Mouse (Mus musculus) neural tube, embryonic 11.5 days (tissue): Measurements from ENCODE around the gene Dnah8. TPM values are rescaled to one million over a fixed set of nuclear protein-coding genes. Genes with fewer than 3 reads are reported as not detected.

Experiments used
- ATAC-seq: fragments of 200-750 bp; cut with Nextera tagmentation; 2 replicates; pipeline ENCODE4 v1.8.0; 2017; ENCODE audit warnings: moderate number of reproducible peaks, mild to moderate bottlenecking, moderate TSS enrichment, moderate library complexity; ENCODE audit not compliant: insufficient read depth, low FRiP score, low TSS enrichment
- DNase-seq: peaks from one replicate; pipeline ENCODE4 v3.0.0-alpha.2; 2015; ENCODE audit warnings: low spot score
- H3K27ac ChIP-seq: fragments of 300-500 bp; sonication (generic); 2 replicates; pipeline ENCODE4 v1.5.1; 2014; ENCODE audit warnings: low read depth, mild to moderate bottlenecking, low read length
- H3K27me3 ChIP-seq: fragments of 300-500 bp; sonication (generic); 2 replicates; pipeline ENCODE4 v1.6.1; 2014; ENCODE audit warnings: mild to moderate bottlenecking, low read length, mixed read lengths; ENCODE audit not compliant: control insufficient read depth, insufficient read depth
- H3K36me3 ChIP-seq: fragments of 300-500 bp; sonication (generic); 2 replicates; pipeline ENCODE4 v1.6.1; 2014; ENCODE audit warnings: mild to moderate bottlenecking, low read length, moderate library complexity, mixed read lengths; ENCODE audit not compliant: control insufficient read depth, insufficient read depth
- H3K4me1 ChIP-seq: fragments of 300-500 bp; sonication (generic); 2 replicates; pipeline ENCODE4 v1.6.1; 2014; ENCODE audit warnings: low read length, mixed read lengths; ENCODE audit not compliant: control insufficient read depth, insufficient read depth
- H3K4me2 ChIP-seq: fragments of 300-500 bp; sonication (generic); 2 replicates; pipeline ENCODE4 v1.6.1; 2014; ENCODE audit warnings: low read depth, mild to moderate bottlenecking, moderate library complexity
- H3K4me3 ChIP-seq: fragments of 300-500 bp; sonication (generic); 2 replicates; pipeline ENCODE4 v1.5.1; 2014; ENCODE audit warnings: low read depth, low read length
- H3K9ac ChIP-seq: fragments of 300-500 bp; sonication (generic); 2 replicates; pipeline ENCODE4 v1.6.1; 2014; ENCODE audit warnings: mild to moderate bottlenecking, low read length
- H3K9me3 ChIP-seq: fragments of 300-500 bp; sonication (generic); 2 replicates; pipeline ENCODE4 v1.6.1; 2016; ENCODE audit warnings: low read length; ENCODE audit not compliant: control insufficient read depth
- WGBS: fragments of 180-500 bp; shearing (Covaris S2); extraction: QIAGEN DNeasy Blood & Tissue Kit; methylation state at CpG from one replicate; pipeline ENCODE4 v1.1.7; 2014; 5-methylcytosine and 5-hydroxymethylcytosine counted together
- polyA plus RNA-seq: library from polyadenylated mRNA; unstranded; fragments of >200 nt; fragmentation: Nextera tagmentation; extraction: Ambion mirVana; gene quantifications from 2 replicates; pipeline ENCODE4 v1.2.1, GENCODE M21; 2014

Gene Dnah8
- polyA plus RNA-seq, 1 experiment from 2014 or later, result 1.1 TPM

- Histone ChIP-seq H3K36me3 (no peaks in the 10 kb centered on the region), H3K9me3 (no peaks in the 10 kb centered on the region), H3K4me2 (no peak overlapping the region), H3K27me3 (no peaks in the 10 kb centered on the region), H3K27ac (no peak overlapping the region), H3K9ac (no peak overlapping the region), H3K4me3 (no peak overlapping the region), H3K4me1 (no peaks in the 10 kb centered on the region)
- no peak for ATAC-seq
- 92% methylated on average over 4 of the region's 4 CpGs for WGBS
- DNase-seq, result no peak
Measured at GRCm38 (mm10) chr17:30760307-30760706, 136.2 kb downstream of the Dnah8 start.

- ATAC-seq (no peak), DNase-seq (no peak)
- H3K4me2 ChIP-seq, result no peak overlapping the region
- no peaks in the 10 kb centered on the region for H3K4me1 ChIP-seq
- no peak overlapping the region for H3K4me3 ChIP-seq
- no peak overlapping the region for H3K27ac ChIP-seq
- no peaks in the 10 kb centered on the region for H3K36me3 ChIP-seq
- H3K9me3 ChIP-seq, result no peaks in the 10 kb centered on the region
- H3K9ac ChIP-seq, result no peak overlapping the region
- H3K27me3 ChIP-seq, result no peaks in the 10 kb centered on the region
- 92% methylated on average over 8 of the region's 8 CpGs for WGBS
Measured at GRCm38 (mm10) chr17:30764276-30764675, 140.1 kb downstream of the Dnah8 start.

DNA sequence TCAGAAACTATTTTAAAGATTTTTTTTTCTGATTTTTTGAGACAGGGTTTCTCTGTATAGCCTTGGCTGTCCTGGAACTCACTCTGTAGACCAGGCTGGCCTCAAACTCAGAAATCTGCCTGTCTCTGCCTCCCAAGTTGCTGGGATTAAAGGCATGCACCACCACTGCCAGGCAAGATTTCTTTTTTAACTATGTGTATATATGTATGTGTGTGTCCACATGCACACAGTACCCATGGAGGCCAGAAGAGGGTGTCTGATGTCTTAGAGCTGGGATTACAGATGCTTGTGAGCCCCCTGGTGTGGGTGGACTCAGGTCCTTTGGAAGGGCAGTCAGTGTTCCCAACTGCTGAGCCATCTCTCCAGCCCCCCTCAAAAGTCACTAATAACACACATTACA is 150.3 kb downstream of the Dnah8 start:
- Histone ChIP-seq H3K9ac (no peak overlapping the region), H3K27me3 (no peaks in the 10 kb centered on the region), H3K4me2 (no peak overlapping the region), H3K4me1 (no peaks in the 10 kb centered on the region), H3K36me3 (no peaks in the 10 kb centered on the region), H3K4me3 (no peak overlapping the region), H3K9me3 (no peaks in the 10 kb centered on the region), H3K27ac (no peak overlapping the region)
- no peak for ATAC-seq
- DNase-seq, result no peak

- Histone ChIP-seq H3K4me2 (no peak overlapping the region), H3K36me3 (no peaks in the 10 kb centered on the region), H3K9me3 (no peaks in the 10 kb centered on the region), H3K4me3 (no peak overlapping the region), H3K27me3 (no peaks in the 10 kb centered on the region), H3K9ac (no peak overlapping the region), H3K4me1 (no peaks in the 10 kb centered on the region), H3K27ac (no peak overlapping the region)
- ATAC-seq (no peak), DNase-seq (no peak)
- WGBS, result 43% methylated on average over 5 of the region's 5 CpGs
Measured at GRCm38 (mm10) chr17:30775096-30775495, 150.9 kb downstream of the Dnah8 start.

DNA sequence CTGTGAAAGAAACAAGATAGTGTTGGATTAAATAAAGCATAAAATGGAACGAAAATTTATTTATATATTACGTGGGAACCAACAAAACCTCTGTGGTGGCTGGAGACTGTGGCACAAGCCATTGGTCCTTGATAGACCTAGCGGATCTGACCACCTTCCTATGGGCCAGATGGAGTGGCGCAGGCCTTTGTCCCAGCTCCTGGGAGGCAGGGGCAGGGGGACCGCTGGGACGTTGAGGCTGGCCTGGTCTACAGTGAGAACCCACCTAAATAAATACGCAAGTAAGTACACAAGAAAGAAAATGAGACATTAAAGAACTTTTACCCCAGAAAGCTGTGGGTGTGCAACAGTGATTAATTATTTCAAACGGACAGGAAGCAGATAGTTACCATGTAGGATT is 156.9 kb downstream of the Dnah8 start:
- Histone ChIP-seq H3K36me3 (no peaks in the 10 kb centered on the region), H3K9me3 (no peaks in the 10 kb centered on the region), H3K9ac (no peak overlapping the region), H3K27me3 (no peaks in the 10 kb centered on the region), H3K4me1 (no peaks in the 10 kb centered on the region), H3K4me2 (no peak overlapping the region), H3K27ac (no peak overlapping the region), H3K4me3 (no peak overlapping the region)
- ATAC-seq, result no peak
- 79% methylated on average over 8 of the region's 8 CpGs for WGBS
- no peak for DNase-seq

- Histone ChIP-seq H3K9me3 (no peaks in the 10 kb centered on the region), H3K27ac (no peak overlapping the region), H3K4me1 (no peaks in the 10 kb centered on the region), H3K9ac (no peak overlapping the region), H3K4me2 (no peak overlapping the region), H3K36me3 (no peaks in the 10 kb centered on the region), H3K4me3 (no peak overlapping the region), H3K27me3 (no peaks in the 10 kb centered on the region)
- DNase-seq (no peak), ATAC-seq (no peak)
- 82% methylated on average over 14 of the region's 14 CpGs for WGBS
Measured at GRCm38 (mm10) chr17:30782286-30782685, 158.1 kb downstream of the Dnah8 start.

DNA sequence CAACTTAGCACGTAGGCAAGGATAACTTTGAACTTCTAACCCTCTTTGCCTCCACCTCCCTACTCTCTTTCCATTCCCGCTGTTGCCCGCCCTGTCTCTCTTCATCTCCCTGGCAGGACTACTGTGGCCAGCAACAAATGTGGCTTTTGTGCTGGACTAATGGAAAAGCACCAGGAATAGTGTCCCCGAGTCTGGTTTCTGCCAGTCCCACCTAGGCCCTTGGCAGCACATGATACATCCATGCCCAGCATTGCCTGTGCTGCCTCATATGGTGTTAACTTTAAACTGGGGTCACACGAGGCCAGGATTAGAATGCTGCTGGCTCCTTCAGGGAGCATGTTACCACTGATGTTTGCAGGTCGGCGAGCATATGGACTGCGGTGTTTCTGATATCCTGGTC is 164.2 kb downstream of the Dnah8 start:
- no peaks in the 10 kb centered on the region for H3K36me3 ChIP-seq
- no peak overlapping the region for H3K4me2 ChIP-seq
- ATAC-seq (no peak), DNase-seq (no peak)
- H3K4me3 ChIP-seq, result no peak overlapping the region
- no peak overlapping the region for H3K9ac ChIP-seq
- no peak overlapping the region for H3K27ac ChIP-seq
- no peaks in the 10 kb centered on the region for H3K4me1 ChIP-seq
- no peaks in the 10 kb centered on the region for H3K9me3 ChIP-seq
- H3K27me3 ChIP-seq, result no peaks in the 10 kb centered on the region
- 93% methylated on average over 8 of the region's 8 CpGs for WGBS

DNA sequence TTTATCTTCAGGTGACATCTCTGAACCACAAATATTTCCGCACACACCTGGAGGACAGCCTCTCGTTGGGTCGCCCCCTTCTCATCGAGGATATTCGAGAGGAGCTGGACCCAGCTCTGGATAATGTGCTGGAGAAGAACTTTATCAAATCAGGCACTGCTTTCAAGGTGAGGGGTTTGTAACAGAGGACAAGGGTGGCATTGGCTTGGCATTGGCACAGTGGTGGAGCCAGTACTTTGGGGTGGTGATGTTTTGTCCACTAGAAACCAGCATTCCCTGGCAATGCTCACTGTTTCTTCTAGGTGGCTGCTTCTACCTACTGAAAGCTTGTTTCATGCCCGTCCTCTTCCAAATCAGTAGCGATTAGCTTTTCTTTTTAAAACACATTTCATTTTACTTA is 166.7 kb downstream of the Dnah8 start:
- 92% methylated on average over 7 of the region's 7 CpGs for WGBS
- no peaks in the 10 kb centered on the region for H3K9me3 ChIP-seq
- no peak overlapping the region for H3K4me2 ChIP-seq
- ATAC-seq (no peak), DNase-seq (no peak)
- H3K4me3 ChIP-seq, result no peak overlapping the region
- H3K27me3 ChIP-seq, result no peaks in the 10 kb centered on the region
- no peak overlapping the region for H3K27ac ChIP-seq
- H3K36me3 ChIP-seq, result no peaks in the 10 kb centered on the region
- no peaks in the 10 kb centered on the region for H3K4me1 ChIP-seq
- no peak overlapping the region for H3K9ac ChIP-seq

GRCm38 (mm10) chr17:30792396-30792795 is 168.2 kb downstream of the Dnah8 start:
- Histone ChIP-seq H3K4me3 (no peak overlapping the region), H3K36me3 (no peaks in the 10 kb centered on the region), H3K9ac (no peak overlapping the region), H3K9me3 (no peaks in the 10 kb centered on the region), H3K4me2 (no peak overlapping the region), H3K4me1 (no peaks in the 10 kb centered on the region), H3K27ac (no peak overlapping the region), H3K27me3 (no peaks in the 10 kb centered on the region)
- ATAC-seq, result no peak
- no peak for DNase-seq
- WGBS, result 84% methylated on average over 6 of the region's 6 CpGs
